In the genomic region with DNA sequence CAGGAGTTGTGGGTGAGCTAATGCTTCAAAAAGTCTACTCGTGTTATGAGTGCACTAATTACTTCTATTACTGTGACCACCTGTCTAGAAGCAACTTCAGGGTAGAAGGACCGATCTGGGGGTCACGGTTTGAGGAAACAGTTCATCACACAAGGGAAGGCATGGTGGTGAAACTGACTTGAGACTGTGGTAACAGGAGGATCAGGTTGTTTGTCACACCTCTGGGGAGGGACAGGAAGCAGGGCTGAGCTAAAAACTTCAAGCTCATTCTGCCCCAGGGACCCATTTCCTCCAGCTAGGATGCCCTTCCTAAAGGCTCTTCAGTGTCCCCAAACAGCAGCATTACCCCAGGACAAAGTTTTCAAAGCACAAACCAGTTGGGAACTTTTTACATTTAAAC, we compare ENCODE assay signal across 16 mouse cellular contexts.
"Had no signal": no experiment of that assay in that cellular context is flagged by ENCODE, and none has a peak within 500 bp of the region (broad histone marks: within the 10 kb centered on the region; RNA-seq: fewer than 3 reads in every experiment).

No protein-coding gene starts in this region.

- H3K27me3 ChIP-seq: limb, embryonic 13.5 days; midbrain, embryonic 12.5 days; neural tube, embryonic 13.5 days had no signal

- H3K27ac ChIP-seq: limb, embryonic 13.5 days; liver, embryonic 14.5 days; midbrain, embryonic 12.5 days; neural tube, embryonic 13.5 days had no signal

- H3K9me3 ChIP-seq: limb, embryonic 13.5 days; megakaryocyte, embryonic 14.5 days; midbrain, embryonic 12.5 days; neural tube, embryonic 13.5 days had no signal

- H3K36me3 ChIP-seq: limb, embryonic 13.5 days; midbrain, embryonic 12.5 days; neural tube, embryonic 13.5 days had no signal

- H3K4me3 ChIP-seq: limb, embryonic 13.5 days; megakaryocyte, embryonic 14.5 days; midbrain, embryonic 12.5 days; myocyte; neural tube, embryonic 13.5 days had no signal

- ATAC-seq: lung, postnatal 0 days; midbrain, embryonic 16.5 days had no signal

- H3K9ac ChIP-seq: limb, embryonic 13.5 days; liver, embryonic 14.5 days; midbrain, embryonic 12.5 days; neural tube, embryonic 13.5 days had no signal

- DNase-seq: kidney, adult 9 months; kidney, postnatal 10 days; left cerebral cortex, postnatal 4 days; lung, adult 18-20 months; lung, postnatal 36 days; right cerebral cortex, postnatal 14 days; thymus, adult 18-20 months; thymus, postnatal 14 days had no signal

- H3K4me2 ChIP-seq: limb, embryonic 13.5 days; midbrain, embryonic 12.5 days; neural tube, embryonic 13.5 days had no signal
